Mouse (Mus musculus): ENCODE measurements at regions not wholly inside any gene's neighbourhood (a gene's known extent, or its start where the extent isn't known, plus 50 kb on each side); places are given as distances from the start of the nearest gene placed in this dataset.

GRCm38 (mm10) chr10:96266100-96266735 lies 129.8 kb downstream of the Gm5426 start:
- TF ChIP-seq POLR2A (IDR thresholded peaks at IDR 0.05; ENCODE audit: borderline replicate concordance, insufficient read depth, low read length) (no peak), CTCF (IDR thresholded peaks at IDR 0.05; ENCODE audit: borderline replicate concordance, insufficient read depth, low read depth, low read length) (no peak)

Measured in cerebellum, adult 2 months (tissue).